Mouse (Mus musculus) MEL (cell line): Measurements from ENCODE around the gene Itga11.
A peak's percentile ranks its signal among the peaks of the same experiment; 100 is the strongest.

Experiments
- CHD1 ChIP-seq: IDR thresholded peaks from 2 replicates; pipeline ENCODE4 v1.6.1; 2012; ENCODE audit warnings: low read depth, mild to moderate bottlenecking, inconsistent platforms, low read length, improper control_type of control experiment
- CTCF ChIP-seq, 3 experiments: IDR thresholded peaks in 2 of 3; conservative IDR thresholded peaks in 1 of 3; 2 replicates each; pipeline ENCODE4 v1.5.1; 2011 to 2012; ENCODE audit warnings: low read length in 3 of 3, low read depth in 2 of 3, mild to moderate bottlenecking in 2 of 3, improper control_type of control experiment in 1 of 3, inconsistent platforms in 1 of 3, mixed read lengths in 1 of 3, moderate library complexity in 1 of 3; ENCODE audit not compliant: control insufficient read depth in 1 of 3, insufficient read depth in 1 of 3, poor library complexity in 1 of 3, severe bottlenecking in 1 of 3
- EP300 ChIP-seq, 2 experiments: IDR thresholded peaks; 2 replicates each; pipeline ENCODE4 v1.6.1; 2011; ENCODE audit warnings: improper control_type of control experiment in 2 of 2, low read length in 2 of 2, low read depth in 1 of 2, mild to moderate bottlenecking in 1 of 2
- POLR2A ChIP-seq, 2 experiments: IDR thresholded peaks; 2 replicates each; pipeline ENCODE4 v1.6.1; 2011 to 2012; ENCODE audit warnings: low read length in 2 of 2, mild to moderate bottlenecking in 2 of 2, control low read depth in 1 of 2, improper control_type of control experiment in 1 of 2, low read depth in 1 of 2, moderate library complexity in 1 of 2; ENCODE audit not compliant: control insufficient read depth in 1 of 2, insufficient read depth in 1 of 2, poor library complexity in 1 of 2

DNA sequence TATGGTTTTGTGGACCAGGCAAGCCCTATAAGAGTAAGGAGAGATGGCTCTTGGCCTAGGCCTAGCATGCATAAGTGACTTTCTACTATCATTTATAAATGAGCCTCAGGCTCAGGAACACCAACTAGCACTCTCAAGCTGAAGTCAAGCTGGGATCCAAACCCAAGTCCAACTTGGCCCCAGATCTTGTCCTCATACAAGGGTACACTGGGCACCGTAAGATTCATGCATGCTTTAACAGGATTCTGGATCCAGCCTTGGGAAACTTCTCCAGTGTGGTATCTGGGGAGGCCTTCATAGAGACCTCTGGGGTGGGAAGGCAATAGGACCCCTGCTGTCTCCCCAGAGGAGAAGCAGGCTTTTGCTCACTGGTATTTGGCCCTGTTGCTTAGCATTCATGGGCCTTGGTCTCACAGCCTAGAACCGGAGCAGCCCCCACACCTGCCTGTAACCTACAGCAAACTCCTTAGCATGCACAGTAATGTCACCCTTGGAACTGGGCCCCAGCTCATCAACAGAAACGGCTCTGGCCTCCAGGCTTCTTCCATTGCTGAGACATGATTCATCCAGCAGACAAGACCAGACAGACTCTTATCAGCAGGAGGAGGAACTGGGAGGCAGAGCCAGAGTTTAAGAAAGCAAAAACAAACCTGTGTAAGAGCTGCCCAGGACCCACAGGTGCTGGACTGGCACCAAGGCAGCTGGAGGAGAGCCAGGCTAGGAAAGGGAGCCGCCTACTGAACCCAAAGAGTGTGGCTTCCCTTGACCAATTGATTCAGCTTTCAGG is 140.4 kb downstream of the Itga11 start:
- TF ChIP-seq CTCF (IDR thresholded peaks at IDR 0.05 in 2 of 3, conservative IDR thresholded peaks at IDR 0.05 in 1 of 3; ENCODE audit: control insufficient read depth in 1 of 3, insufficient read depth in 1 of 3, low read depth in 2 of 3, low read length in 3 of 3, poor library complexity in 1 of 3, severe bottlenecking in 1 of 3): no peak
- TF ChIP-seq POLR2A (IDR thresholded peaks at IDR 0.05; ENCODE audit: control insufficient read depth in 1 of 2, insufficient read depth in 1 of 2, low read depth in 1 of 2, low read length in 2 of 2, poor library complexity in 1 of 2): no peak
- TF ChIP-seq EP300 (IDR thresholded peaks at IDR 0.05; ENCODE audit: low read depth in 1 of 2, low read length in 2 of 2): peak; percentile 20 to 30; a peak in 1 of 4 replicates
- no peak for TF ChIP-seq CHD1
